Mouse (Mus musculus): Measurements from ENCODE around the gene Crcp.

DNA sequence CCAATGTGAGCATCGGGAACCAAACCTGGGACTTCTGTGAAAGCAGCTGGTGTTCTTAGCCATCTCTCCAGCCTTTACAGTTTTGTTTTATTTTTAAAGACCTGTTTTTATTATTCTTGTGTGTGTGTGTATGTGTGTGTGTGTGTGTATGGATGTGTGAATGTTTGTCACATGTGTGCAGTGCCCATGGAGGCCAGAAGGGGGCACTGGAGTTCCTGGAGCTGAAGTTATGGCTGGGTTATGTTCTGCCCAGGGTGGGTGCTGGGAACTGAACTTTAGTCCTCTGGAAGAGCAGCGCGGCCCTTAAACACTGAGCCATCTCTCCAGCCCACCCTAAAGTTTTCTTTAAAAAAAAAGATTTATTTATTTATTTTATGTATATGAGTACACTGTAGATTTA, 14.0 kb upstream of the Crcp start:
- TF ChIP-seq CTCF (IDR thresholded peaks at IDR 0.05; ENCODE audit: borderline replicate concordance, control insufficient read depth, extremely low read depth, insufficient read depth, low read length, poor library complexity) (no peak), POLR2A (IDR thresholded peaks at IDR 0.05; ENCODE audit: control insufficient read depth, extremely low read depth, insufficient read depth, low read length, poor library complexity) (no peak)
